Mouse (Mus musculus): Measurements from ENCODE around the gene Pdlim4.

GRCm38 (mm10) chr11:54007717-54008116 lies 61.1 kb downstream of the Pdlim4 start:
- TF ChIP-seq CTCF (IDR thresholded peaks at IDR 0.05; ENCODE audit: control insufficient read depth, insufficient read depth, insufficient replicate concordance, low read depth, low read length) (no peak), POLR2A (IDR thresholded peaks at IDR 0.05; ENCODE audit: control insufficient read depth, low read depth, low read length) (no peak)
